Mouse (Mus musculus) liver (tissue): ENCODE measurements around the gene Gon4l.
A peak's percentile ranks its signal among the peaks of the same experiment; 100 is the strongest.

ENCODE experiments used
- DNase-seq: peaks from one replicate; pipeline ENCODE4 v3.0.0-alpha.2; 2020; ENCODE audit warnings: mixed read lengths

Gene Gon4l

GRCm38 (mm10) chr3:88913511-88914383 lies 78.7 kb downstream of the Gon4l start, which contains the start of gene Msto1:
TSS of gene Msto1 (minus strand) at chr3:88913999.
- DNase-seq: peak; percentile 94

GRCm38 (mm10) chr3:88914384-88914810 lies 79.4 kb downstream of the Gon4l start:
- no peak for DNase-seq

- DNase-seq: no peak
Measured at GRCm38 (mm10) chr3:88918981-88919380, 84.0 kb downstream of the Gon4l start.

GRCm38 (mm10) chr3:88921411-88921810 lies 86.4 kb downstream of the Gon4l start:
- no peak for DNase-seq

GRCm38 (mm10) chr3:88923989-88924591 lies 89.1 kb downstream of the Gon4l start:
- no peak for DNase-seq

- no peak for DNase-seq
Measured at GRCm38 (mm10) chr3:88925651-88926050, 90.6 kb downstream of the Gon4l start.

- no peak for DNase-seq
Measured at GRCm38 (mm10) chr3:88929501-88929900, 94.5 kb downstream of the Gon4l start.

- no peak for DNase-seq
Measured at GRCm38 (mm10) chr3:88939071-88939470, 104.0 kb downstream of the Gon4l start.

- DNase-seq: no peak
Measured at GRCm38 (mm10) chr3:88939749-88940148, 104.7 kb downstream of the Gon4l start.

GRCm38 (mm10) chr3:88942316-88942880 lies 107.4 kb downstream of the Gon4l start:
- DNase-seq: no peak

- DNase-seq: no peak
Measured at GRCm38 (mm10) chr3:88944109-88944508, 109.1 kb downstream of the Gon4l start.

GRCm38 (mm10) chr3:88949786-88950575 lies 115.0 kb downstream of the Gon4l start:
- peak; percentile 95 for DNase-seq

GRCm38 (mm10) chr3:88950576-88951326 lies 115.7 kb downstream of the Gon4l start, which contains the start of the genes Ash1l and Dap3:
TSS of gene Ash1l (plus strand) at chr3:88950622.
TSS of gene Dap3 (minus strand) at chr3:88951181.
- peak; percentile 81 for DNase-seq

GRCm38 (mm10) chr3:88951327-88951800 lies 116.3 kb downstream of the Gon4l start:
- DNase-seq: no peak

GRCm38 (mm10) chr3:88953246-88953645 lies 118.2 kb downstream of the Gon4l start:
- DNase-seq: no peak

GRCm38 (mm10) chr3:88953736-88954135 lies 118.7 kb downstream of the Gon4l start:
- no peak for DNase-seq
